Mouse (Mus musculus): Measurements from ENCODE around the gene E130114P18Rik. TPM values are rescaled to one million over a fixed set of nuclear protein-coding genes. Genes with fewer than 3 reads are reported as not detected.

The E130114P18Rik gene
- polyA plus RNA-seq, 1 experiment from 2014 or later = 12.7 TPM

DNA sequence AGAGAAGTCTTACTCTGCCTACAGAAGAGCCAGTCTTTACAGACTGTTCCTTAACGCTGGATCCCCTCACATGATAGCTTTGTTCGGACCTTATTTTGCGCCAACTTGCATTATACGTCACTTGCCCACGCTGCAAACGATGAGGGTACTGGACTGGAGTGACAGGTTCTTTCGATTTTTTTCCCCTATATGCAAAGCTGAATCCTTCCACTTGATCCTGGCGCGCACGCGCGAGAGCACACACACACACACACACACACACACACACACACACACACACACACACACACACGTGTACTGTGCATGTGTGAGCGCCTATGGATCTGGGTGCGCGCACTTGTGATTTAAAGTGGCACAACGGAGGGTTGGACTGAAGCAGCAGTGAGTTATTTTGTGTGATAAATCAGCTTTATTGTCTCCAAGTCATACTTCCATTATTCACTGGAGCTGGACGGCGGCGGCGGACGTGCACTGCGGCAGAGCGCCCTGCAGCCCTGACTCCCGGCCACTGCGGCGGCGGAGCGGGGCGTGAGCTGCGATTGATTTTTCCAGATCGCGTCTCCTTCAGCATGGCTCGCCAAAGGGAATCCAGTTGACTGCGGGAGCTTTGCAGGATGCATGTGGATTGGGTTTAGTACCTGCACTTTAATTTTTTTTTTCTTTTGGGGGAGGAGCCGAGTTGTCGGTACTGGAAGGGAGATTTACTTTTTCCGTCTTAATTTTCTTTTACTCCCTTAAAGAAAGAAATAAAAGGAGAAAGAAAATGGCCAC lies 20.5 kb downstream of the E130114P18Rik start:
- no peaks in the 10 kb centered on the region for H3K36me3 ChIP-seq (replicated peaks)
- H3K4me2 ChIP-seq = peak overlapping the region; percentile 63
- H3K9me3 ChIP-seq = no peaks in the 10 kb centered on the region
- peak; percentile 91 for ATAC-seq (replicated peaks)
- peaks cover 13% of the 10 kb centered on the region for H3K4me1 ChIP-seq
- H3K9ac ChIP-seq = peak overlapping the region; percentile 58
- peak overlapping the region; percentile 65 for H3K27ac ChIP-seq
- H3K4me3 ChIP-seq = peak overlapping the region; percentile 53
- WGBS = under 1% methylated on average over 38 of the region's 38 CpGs
- peaks cover 45% of the 10 kb centered on the region for H3K27me3 ChIP-seq (replicated peaks)

DNA sequence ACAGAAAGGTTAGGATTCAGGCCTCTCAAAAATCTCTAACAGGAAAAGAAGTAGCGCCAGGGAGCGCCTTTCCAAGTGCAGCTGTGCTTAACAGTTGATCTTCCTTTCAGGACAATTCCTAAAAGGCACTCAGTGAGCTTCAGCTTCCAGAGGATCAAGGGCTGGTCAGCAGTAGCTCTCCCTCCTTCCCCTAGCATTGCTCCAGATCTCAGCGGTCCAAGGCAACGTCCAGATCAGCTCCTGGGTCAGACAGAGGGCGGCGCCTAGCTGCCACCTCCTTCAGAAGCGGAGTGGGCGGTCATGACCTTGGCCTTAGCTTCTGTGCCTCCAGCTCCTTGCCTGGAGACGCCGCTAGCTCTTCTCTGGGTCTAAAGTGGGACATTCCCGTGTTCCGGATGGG lies 23.6 kb downstream of the E130114P18Rik start:
- Histone ChIP-seq H3K36me3 (replicated peaks) (no peaks in the 10 kb centered on the region), H3K4me1 (peaks cover 27% of the 10 kb centered on the region), H3K9ac (no peak overlapping the region), H3K4me2 (no peak overlapping the region), H3K4me3 (no peak overlapping the region), H3K27ac (no peak overlapping the region), H3K9me3 (no peaks in the 10 kb centered on the region), H3K27me3 (replicated peaks) (peaks cover 72% of the 10 kb centered on the region)
- ATAC-seq (replicated peaks) = no peak
- 20% methylated on average over 12 of the region's 12 CpGs for WGBS

- Histone ChIP-seq H3K4me2 (no peak overlapping the region), H3K4me3 (no peak overlapping the region), H3K9ac (no peak overlapping the region), H3K36me3 (replicated peaks) (no peaks in the 10 kb centered on the region), H3K27ac (no peak overlapping the region), H3K9me3 (no peaks in the 10 kb centered on the region), H3K27me3 (replicated peaks) (peaks cover 68% of the 10 kb centered on the region), H3K4me1 (peaks cover 23% of the 10 kb centered on the region)
- WGBS = 16% methylated on average over 1 of the region's 1 CpGs
- no peak for ATAC-seq (replicated peaks)
Observed at GRCm38 (mm10) chr4:97753521-97753920, 24.4 kb downstream of the E130114P18Rik start.

DNA sequence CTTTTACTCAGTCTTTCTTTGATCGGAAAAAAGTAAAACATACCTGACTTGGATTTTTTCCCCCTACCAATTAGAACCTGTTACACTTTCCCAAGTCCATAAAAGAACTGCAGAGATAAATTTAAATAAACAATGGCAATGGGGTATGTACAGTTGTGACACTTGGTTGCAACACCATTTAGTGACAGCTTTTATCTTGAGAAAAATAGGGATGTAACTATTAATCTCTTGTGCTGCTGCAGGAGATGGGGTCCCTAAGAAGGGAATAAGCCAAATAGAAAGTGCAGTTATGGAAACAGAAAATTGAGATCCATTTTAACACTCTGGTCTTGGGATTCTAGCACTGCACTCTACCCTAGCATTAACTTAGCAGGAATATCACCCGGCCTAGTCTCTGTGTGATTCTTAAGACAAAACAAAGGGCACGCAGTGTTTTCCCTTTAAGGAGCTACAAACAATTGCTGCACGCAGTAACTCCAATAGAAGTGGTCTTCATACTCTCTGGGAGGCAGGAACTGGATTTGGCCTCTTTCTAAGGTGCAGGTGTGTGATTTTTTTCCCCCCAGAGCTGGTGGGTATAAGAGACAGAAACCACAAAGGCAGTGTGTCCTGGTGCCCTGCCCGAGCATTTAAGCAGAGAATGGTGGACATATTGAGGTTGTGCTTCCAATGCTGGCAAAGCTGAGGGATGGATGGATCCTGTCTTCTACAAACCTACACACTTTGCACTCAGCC lies 25.4 kb downstream of the E130114P18Rik start:
- peak overlapping the region; percentile 32; the same call in 1 of the 2 replicates for H3K4me3 ChIP-seq
- no peaks in the 10 kb centered on the region for H3K36me3 ChIP-seq (replicated peaks)
- peaks cover 68% of the 10 kb centered on the region for H3K27me3 ChIP-seq (replicated peaks)
- peak overlapping the region; percentile 60 for H3K4me2 ChIP-seq
- ATAC-seq (replicated peaks) = no peak
- no peaks in the 10 kb centered on the region for H3K9me3 ChIP-seq
- 24% methylated on average over 5 of the region's 5 CpGs for WGBS
- H3K9ac ChIP-seq = no peak overlapping the region
- H3K4me1 ChIP-seq = peaks cover 19% of the 10 kb centered on the region
- no peak overlapping the region for H3K27ac ChIP-seq

- Histone ChIP-seq H3K4me2 (peak overlapping the region; percentile 60), H3K4me3 (peak overlapping the region; percentile 32), H3K4me1 (peaks cover 16% of the 10 kb centered on the region), H3K9ac (peak overlapping the region; percentile 13; the same call in 1 of the 2 replicates), H3K9me3 (no peaks in the 10 kb centered on the region), H3K27me3 (replicated peaks) (peaks cover 68% of the 10 kb centered on the region), H3K36me3 (replicated peaks) (no peaks in the 10 kb centered on the region), H3K27ac (peak overlapping the region; percentile 53)
- 2% methylated on average over 40 of the region's 40 CpGs for WGBS
- ATAC-seq (replicated peaks) = peak; percentile 66
Observed at GRCm38 (mm10) chr4:97751483-97752251, 26.2 kb downstream of the E130114P18Rik start.

DNA sequence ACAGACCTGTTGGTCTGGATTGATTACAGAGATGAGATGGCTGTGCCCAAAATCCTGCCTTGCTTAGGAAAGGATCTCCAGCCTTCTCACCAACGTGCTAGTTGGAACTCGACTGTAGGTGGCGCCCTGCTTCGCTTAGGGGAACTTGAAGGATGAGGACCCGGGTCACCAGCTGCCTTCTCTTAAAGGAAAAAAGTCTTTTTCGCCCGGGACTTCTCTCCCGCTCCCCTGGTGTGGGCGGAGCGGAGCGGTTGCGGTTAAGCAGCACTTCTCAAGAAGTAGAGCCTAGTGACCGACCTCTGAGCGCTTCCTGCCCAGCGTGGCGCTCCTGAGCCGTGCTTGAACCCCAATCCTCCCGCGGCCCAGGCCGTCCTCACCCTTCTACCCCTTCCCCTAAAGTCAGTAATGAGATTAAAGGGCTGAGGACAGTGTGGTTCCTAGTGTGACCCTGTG lies 26.8 kb downstream of the E130114P18Rik start:
- Histone ChIP-seq H3K36me3 (replicated peaks) (no peaks in the 10 kb centered on the region), H3K9me3 (no peaks in the 10 kb centered on the region), H3K27me3 (replicated peaks) (peaks cover 62% of the 10 kb centered on the region), H3K4me2 (peak overlapping the region; percentile 60), H3K9ac (0 out of 2 replicates have a peak overlapping the region, but pooled peaks have one; percentile 13), H3K4me3 (peak overlapping the region; percentile 32), H3K27ac (peak overlapping the region; percentile 53), H3K4me1 (peaks cover 19% of the 10 kb centered on the region)
- under 1% methylated on average over 20 of the region's 20 CpGs for WGBS
- ATAC-seq (replicated peaks) = peak; percentile 73

DNA sequence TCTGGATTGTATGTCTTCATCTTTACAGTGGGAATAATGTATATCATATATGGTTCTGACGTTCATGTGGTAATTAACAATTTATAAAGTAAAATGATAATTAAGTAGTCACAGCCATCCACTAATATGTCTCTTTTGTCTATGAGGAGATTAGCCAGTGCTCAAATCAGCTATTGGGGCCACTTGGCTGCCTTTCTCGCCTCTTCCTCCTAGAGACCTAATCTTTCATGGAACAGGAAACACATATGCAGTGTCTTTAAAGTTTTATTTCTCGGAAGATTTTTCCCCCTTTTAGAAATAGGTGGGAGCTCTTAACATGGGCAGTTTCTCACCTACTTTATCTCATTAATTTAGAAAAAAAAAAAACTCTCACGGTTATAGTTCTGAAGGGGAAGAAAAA lies 27.5 kb downstream of the E130114P18Rik start:
- H3K9me3 ChIP-seq = no peaks in the 10 kb centered on the region
- H3K27ac ChIP-seq = no peak overlapping the region
- H3K9ac ChIP-seq = no peak overlapping the region
- H3K4me3 ChIP-seq = no peak overlapping the region
- H3K4me2 ChIP-seq = no peak overlapping the region
- WGBS = 41% methylated on average over 4 of the region's 4 CpGs
- no peaks in the 10 kb centered on the region for H3K36me3 ChIP-seq (replicated peaks)
- H3K27me3 ChIP-seq (replicated peaks) = peaks cover 57% of the 10 kb centered on the region
- ATAC-seq (replicated peaks) = no peak
- H3K4me1 ChIP-seq = peaks cover 26% of the 10 kb centered on the region

GRCm38 (mm10) chr4:97746106-97746900 lies 31.6 kb downstream of the E130114P18Rik start:
- WGBS = 5% methylated on average over 19 of the region's 19 CpGs
- Histone ChIP-seq H3K4me1 (peaks cover 19% of the 10 kb centered on the region), H3K4me2 (peak overlapping the region; percentile 67), H3K27ac (no peak overlapping the region), H3K9me3 (no peaks in the 10 kb centered on the region), H3K9ac (peak overlapping the region; percentile 3; the same call in 1 of the 2 replicates), H3K36me3 (replicated peaks) (no peaks in the 10 kb centered on the region), H3K27me3 (replicated peaks) (peaks cover 17% of the 10 kb centered on the region; the same call in 1 of the 2 replicates), H3K4me3 (peak overlapping the region; percentile 34)
- peak; percentile 68 for ATAC-seq (replicated peaks)

- Histone ChIP-seq H3K9me3 (no peaks in the 10 kb centered on the region), H3K36me3 (replicated peaks) (no peaks in the 10 kb centered on the region), H3K4me2 (peak overlapping the region; percentile 67), H3K4me3 (peak overlapping the region; percentile 34), H3K4me1 (peaks cover 13% of the 10 kb centered on the region), H3K9ac (peak overlapping the region; percentile 21; the same call in 1 of the 2 replicates), H3K27ac (no peak overlapping the region), H3K27me3 (replicated peaks) (peaks cover 12% of the 10 kb centered on the region; the same call in 1 of the 2 replicates)
- ATAC-seq (replicated peaks) = peak; percentile 88
- WGBS = 5% methylated on average over 32 of the region's 32 CpGs
Observed at GRCm38 (mm10) chr4:97745296-97746105, 32.4 kb downstream of the E130114P18Rik start.

GRCm38 (mm10) chr4:97743932-97744331 lies 33.9 kb downstream of the E130114P18Rik start:
- Histone ChIP-seq H3K4me2 (no peak overlapping the region), H3K9ac (no peak overlapping the region), H3K9me3 (no peaks in the 10 kb centered on the region), H3K27ac (no peak overlapping the region), H3K4me1 (peaks cover 13% of the 10 kb centered on the region), H3K27me3 (replicated peaks) (no peaks in the 10 kb centered on the region), H3K4me3 (no peak overlapping the region), H3K36me3 (replicated peaks) (no peaks in the 10 kb centered on the region)
- no peak for ATAC-seq (replicated peaks)
- 74% methylated on average over 5 of the region's 5 CpGs for WGBS

GRCm38 (mm10) chr4:97733392-97733791 lies 44.5 kb downstream of the E130114P18Rik start:
- no peaks in the 10 kb centered on the region for H3K4me1 ChIP-seq
- WGBS = 68% methylated on average over 1 of the region's 1 CpGs
- H3K4me3 ChIP-seq = no peak overlapping the region
- H3K36me3 ChIP-seq (replicated peaks) = no peaks in the 10 kb centered on the region
- H3K27ac ChIP-seq = no peak overlapping the region
- ATAC-seq (replicated peaks) = no peak
- H3K9ac ChIP-seq = no peak overlapping the region
- no peaks in the 10 kb centered on the region for H3K9me3 ChIP-seq
- H3K4me2 ChIP-seq = no peak overlapping the region
- H3K27me3 ChIP-seq (replicated peaks) = no peaks in the 10 kb centered on the region
